10 mouse cellular contexts compared by ENCODE assay signal in genomic region chr11:34236091-34236759, GRCm38 (mm10). TPM values are rescaled to one million over a fixed set of nuclear protein-coding genes. Genes with fewer than 3 reads are reported as not detected.
DNase-seq lines count a peak whose midpoint lies in the region; ATAC-seq and TF ChIP-seq lines count a peak whose summit lies in the region.
"Had no signal": no experiment of that assay in that cellular context is flagged by ENCODE, and none has a peak within 500 bp of the region (broad histone marks: within the 10 kb centered on the region; RNA-seq: fewer than 3 reads in every experiment).

No protein-coding gene starts in this region.

- H3K4me1 ChIP-seq in liver, adult 2 months (ENCODE audit: control insufficient read depth, insufficient read depth, low read length): no peaks in the 10 kb centered on the region
- H3K4me1 ChIP-seq in intestine, embryonic 16.5 days (ENCODE audit: control insufficient read depth, insufficient read depth, low read length): no peaks in the 10 kb centered on the region
- H3K4me1 ChIP-seq: heart, embryonic 15.5 days had no signal

- H3K9ac ChIP-seq in liver, adult 2 months (ENCODE audit: low read depth, low read length): no peak overlapping the region
- H3K9ac ChIP-seq in intestine, embryonic 16.5 days (ENCODE audit: low read depth, low read length): no peak overlapping the region
- H3K9ac ChIP-seq: heart, embryonic 15.5 days had no signal

- TF ChIP-seq POLR2A in liver, adult 2 months (IDR thresholded peaks at IDR 0.05; ENCODE audit: extremely low read depth, insufficient read depth, low read length): no peak

- H3K27me3 ChIP-seq in liver, adult 2 months (ENCODE audit: control insufficient read depth, insufficient read depth, low read length): no peaks in the 10 kb centered on the region
- H3K27me3 ChIP-seq in intestine, embryonic 16.5 days (replicated peaks; ENCODE audit: control insufficient read depth, insufficient read depth, low read length): no peaks in the 10 kb centered on the region
- H3K27me3 ChIP-seq: heart, embryonic 15.5 days had no signal

- H3K79me2 ChIP-seq in liver, adult 2 months (ENCODE audit: control insufficient read depth, insufficient read depth, low read length): no peaks in the 10 kb centered on the region

- peak; percentile 43 for TF ChIP-seq CTCF in liver, adult 2 months (IDR thresholded peaks at IDR 0.05; ENCODE audit: low read depth, low read length)

- no peak overlapping the region for H3K4me2 ChIP-seq in intestine, embryonic 16.5 days (ENCODE audit: low read depth, low read length)
- H3K4me2 ChIP-seq: heart, embryonic 15.5 days had no signal

- 0 out of 2 replicates have a peak, but pooled peaks have one; percentile 63 for ATAC-seq in erythroid progenitor cell, adult 5-6 weeks (replicated peaks; ENCODE audit: low FRiP score, poor library complexity, severe bottlenecking)
- no peak for ATAC-seq in intestine, embryonic 16.5 days

- intact Hi-C loops in gastrocnemius, postnatal 36 days (cut with DNase I): no loop called here

- no peak overlapping the region for H3K4me3 ChIP-seq in liver, adult 2 months (ENCODE audit: insufficient read depth, low read depth, low read length)
- no peak overlapping the region for H3K4me3 ChIP-seq in intestine, embryonic 16.5 days (ENCODE audit: low read length)
- H3K4me3 ChIP-seq: heart, embryonic 15.5 days had no signal

- H3K36me3 ChIP-seq in liver, adult 2 months (ENCODE audit: control insufficient read depth, insufficient read depth, low read length): no peaks in the 10 kb centered on the region
- no peaks in the 10 kb centered on the region for H3K36me3 ChIP-seq in intestine, embryonic 16.5 days (ENCODE audit: control insufficient read depth, insufficient read depth, low read length)
- H3K36me3 ChIP-seq: heart, embryonic 15.5 days had no signal

- H3K27ac ChIP-seq in liver, adult 2 months (replicated peaks; ENCODE audit: insufficient read depth, low read depth, low read length): no peak overlapping the region
- H3K27ac ChIP-seq in intestine, embryonic 16.5 days (ENCODE audit: low read length): no peak overlapping the region
- H3K27ac ChIP-seq: heart, embryonic 15.5 days; macrophage had no signal

- 37% methylated on average over 5 of the region's 5 CpGs for WGBS in liver, adult 2 months
- WGBS in intestine, embryonic 16.5 days: 45% methylated on average over 5 of the region's 5 CpGs

- peak; percentile 14 for DNase-seq in gastrocnemius, postnatal 10 days
- DNase-seq in gastrocnemius, postnatal 36 days: no peak
- peak; percentile 55 for DNase-seq in A20 (ENCODE audit: low read depth, low spot score)
- DNase-seq in adrenal gland, adult 2 months: peak; percentile 48
- no peak for DNase-seq in liver, adult 2 months (ENCODE audit: extremely low read depth, low read depth, low spot score)
- DNase-seq in right cerebral cortex, postnatal 4 days: peak; percentile 17

- no peaks in the 10 kb centered on the region for H3K9me3 ChIP-seq in intestine, embryonic 16.5 days (ENCODE audit: control insufficient read depth, low read length)
- H3K9me3 ChIP-seq: heart, embryonic 15.5 days had no signal

RNA-seq across cellular contexts. Expression of gene Foxi1, which starts 28.3 kb away (rescaled TPM):
- not detected for total RNA-seq in gastrocnemius, postnatal 10 days (2021)
- total RNA-seq in gastrocnemius, postnatal 36 days (2021): not detected
- total RNA-seq in adrenal gland, adult 2 months (2021): not detected
- polyA plus RNA-seq in adrenal gland, adult 2 months (2012; rRNA removed): not detected in 2 replicates
- total RNA-seq in erythroid progenitor cell, adult 5-6 weeks (2015; ENCODE audit: low replicate concordance): not detected in 2 replicates
- not detected in 2 replicates for total RNA-seq in erythroid progenitor cell, adult 5-6 weeks (2017; ENCODE audit: low replicate concordance)
- not detected in 2 replicates for total RNA-seq in liver, adult 2 months (2014; rRNA removed)
- polyA plus RNA-seq in liver, adult 2 months (2012; rRNA removed): not detected in 2 replicates
- polyA plus RNA-seq in intestine, embryonic 16.5 days (2015; fragmentation: Nextera tagmentation; extraction: Ambion mirVana): not detected in 2 replicates
- polyA plus RNA-seq: heart, embryonic 15.5 days; macrophage had no signal

Comparison
In these comparisons a context has a peak if more than half of its experiments do, and no peak if none do; other contexts are left out.
1. DNase-seq: peak in gastrocnemius, postnatal 10 days (single experiment), A20 (single experiment), adrenal gland, adult 2 months (single experiment) and right cerebral cortex, postnatal 4 days (single experiment); none in gastrocnemius, postnatal 36 days (0 of 2) and liver, adult 2 months (single experiment).